Mouse (Mus musculus) erythroblast, embryonic 14.5 days (primary cell): Measurements from ENCODE around the gene Klhdc2. TPM values are rescaled to one million over a fixed set of nuclear protein-coding genes. Genes with fewer than 3 reads are reported as not detected.

Experiments used
- H3K27me3 ChIP-seq: 2 replicates; pipeline ENCODE4 v1.6.1; 2012; ENCODE audit warnings: inconsistent platforms; ENCODE audit not compliant: control insufficient read depth
- H3K36me3 ChIP-seq: 2 replicates; pipeline ENCODE4 v1.6.1; 2012; ENCODE audit warnings: mild to moderate bottlenecking, inconsistent platforms; ENCODE audit not compliant: control insufficient read depth
- H3K4me1 ChIP-seq: 2 replicates; pipeline ENCODE4 v1.6.1; 2012; ENCODE audit warnings: inconsistent platforms; ENCODE audit not compliant: control insufficient read depth
- H3K4me3 ChIP-seq: replicated peaks from 2 replicates; pipeline ENCODE3; 2012; ENCODE audit warnings: moderate library complexity, mild to moderate bottlenecking, inconsistent platforms
- H3K9me3 ChIP-seq: 2 replicates; pipeline ENCODE4 v1.6.1; 2012; ENCODE audit warnings: low read length, inconsistent platforms, mixed read lengths; ENCODE audit not compliant: control insufficient read depth
- GATA1 ChIP-seq: IDR thresholded peaks from 2 replicates; pipeline ENCODE4 v1.6.1; 2012; ENCODE audit warnings: low read length, inconsistent platforms, mixed read lengths
- TAL1 ChIP-seq: IDR thresholded peaks from 3 replicates; pipeline ENCODE4 v1.6.1; 2012; ENCODE audit warnings: low read length, inconsistent platforms, mixed read lengths
- polyA plus RNA-seq: library from polyadenylated mRNA; stranded (reverse); fragments of >175 nt; gene quantifications from 2 replicates; pipeline ENCODE4 v1.2.3, GENCODE M21; 2012

Gene Klhdc2
- polyA plus RNA-seq: 4.1 and 5.1 TPM in 2 replicates

GRCm38 (mm10) chr12:69296511-69297410 is at the start of gene Klhdc2:
Klhdc2 (plus strand) TSS chr12:69296681.
- H3K27me3 ChIP-seq: no peaks in the 10 kb centered on the region
- H3K4me3 ChIP-seq: peak within 1 kb of the TSS; percentile 100
- TF ChIP-seq TAL1 (no peak), GATA1 (no peak)
- peaks cover 41% of the 10 kb centered on the region for H3K36me3 ChIP-seq
- H3K9me3 ChIP-seq: peaks cover 4% of the 10 kb centered on the region; the same call in 1 of the 2 replicates
- H3K4me1 ChIP-seq: peaks cover 68% of the 10 kb centered on the region

- H3K9me3 ChIP-seq: no peaks in the 10 kb centered on the region
- H3K27me3 ChIP-seq: peaks cover 2% of the 10 kb centered on the region; the same call in 1 of the 2 replicates
- H3K4me3 ChIP-seq: no peak overlapping the region
- H3K4me1 ChIP-seq: no peaks in the 10 kb centered on the region; the same call in 1 of the 2 replicates
- TF ChIP-seq TAL1: no peak
- TF ChIP-seq GATA1: no peak
- H3K36me3 ChIP-seq: no peaks in the 10 kb centered on the region
These were observed 46.7 kb upstream of the Klhdc2 start for GRCm38 (mm10) chr12:69249766-69250165.

- H3K9me3 ChIP-seq: no peaks in the 10 kb centered on the region
- H3K36me3 ChIP-seq: no peaks in the 10 kb centered on the region
- H3K27me3 ChIP-seq: peaks cover 2% of the 10 kb centered on the region; the same call in 1 of the 2 replicates
- no peak overlapping the region for H3K4me3 ChIP-seq
- TF ChIP-seq TAL1: no peak
- no peak for TF ChIP-seq GATA1
- H3K4me1 ChIP-seq: no peaks in the 10 kb centered on the region; the same call in 1 of the 2 replicates
These were observed 45.7 kb upstream of the Klhdc2 start for GRCm38 (mm10) chr12:69250756-69251155.

GRCm38 (mm10) chr12:69253806-69254205 is 42.7 kb upstream of the Klhdc2 start:
- Histone ChIP-seq H3K36me3 (no peaks in the 10 kb centered on the region), H3K4me1 (no peaks in the 10 kb centered on the region; the same call in none of the 2 replicates)

GRCm38 (mm10) chr12:69257836-69258235 is 38.6 kb upstream of the Klhdc2 start:
- no peaks in the 10 kb centered on the region; the same call in 1 of the 2 replicates for H3K4me1 ChIP-seq
- no peaks in the 10 kb centered on the region for H3K9me3 ChIP-seq
- no peaks in the 10 kb centered on the region for H3K36me3 ChIP-seq
- no peak overlapping the region for H3K4me3 ChIP-seq
- no peak for TF ChIP-seq GATA1
- no peak for TF ChIP-seq TAL1
- H3K27me3 ChIP-seq: no peaks in the 10 kb centered on the region; the same call in 1 of the 2 replicates

More at GRCm38 (mm10) chr12:69253806-69254205, 42.7 kb upstream of the Klhdc2 start:
- no peaks in the 10 kb centered on the region for H3K9me3 ChIP-seq
- no peak overlapping the region for H3K4me3 ChIP-seq
- TF ChIP-seq TAL1 (no peak), GATA1 (no peak)
- H3K27me3 ChIP-seq: peaks cover 2% of the 10 kb centered on the region

GRCm38 (mm10) chr12:69262251-69262650 is 34.2 kb upstream of the Klhdc2 start:
- no peaks in the 10 kb centered on the region for H3K36me3 ChIP-seq
- no peak overlapping the region for H3K4me3 ChIP-seq
- peaks cover 2% of the 10 kb centered on the region; the same call in 1 of the 2 replicates for H3K27me3 ChIP-seq
- H3K9me3 ChIP-seq: no peaks in the 10 kb centered on the region
- TF ChIP-seq TAL1: no peak
- no peak for TF ChIP-seq GATA1
- no peaks in the 10 kb centered on the region; the same call in 1 of the 2 replicates for H3K4me1 ChIP-seq

GRCm38 (mm10) chr12:69265031-69265430 is 31.4 kb upstream of the Klhdc2 start:
- TF ChIP-seq TAL1 (no peak), GATA1 (no peak)
- Histone ChIP-seq H3K27me3 (0 out of 2 replicates have a peak, but pooled peaks cover 2% of the 10 kb centered on the region), H3K4me3 (no peak overlapping the region), H3K36me3 (no peaks in the 10 kb centered on the region), H3K9me3 (no peaks in the 10 kb centered on the region), H3K4me1 (no peaks in the 10 kb centered on the region)

GRCm38 (mm10) chr12:69267956-69268632 is 28.4 kb upstream of the Klhdc2 start:
- H3K27me3 ChIP-seq: 0 out of 2 replicates have a peak, but pooled peaks cover 2% of the 10 kb centered on the region
- no peak overlapping the region for H3K4me3 ChIP-seq
- TF ChIP-seq TAL1 (no peak), GATA1 (no peak)
- no peaks in the 10 kb centered on the region for H3K9me3 ChIP-seq
- no peaks in the 10 kb centered on the region for H3K4me1 ChIP-seq
- no peaks in the 10 kb centered on the region for H3K36me3 ChIP-seq

GRCm38 (mm10) chr12:69268956-69269355 is 27.5 kb upstream of the Klhdc2 start:
- Histone ChIP-seq H3K4me1 (no peaks in the 10 kb centered on the region), H3K4me3 (no peak overlapping the region), H3K36me3 (no peaks in the 10 kb centered on the region), H3K27me3 (0 out of 2 replicates have a peak, but pooled peaks cover 2% of the 10 kb centered on the region), H3K9me3 (no peaks in the 10 kb centered on the region)
- TF ChIP-seq GATA1 (no peak), TAL1 (no peak)
